Mouse (Mus musculus): ENCODE measurements around the gene Slc39a1.
A peak's percentile ranks its signal among the peaks of the same experiment; 100 is the strongest.
"Not testable (repeated sequence)": the region's sequence is repeated elsewhere in the genome, so short reads cannot be mapped to it uniquely, and the experiment has no call there.

Gene Slc39a1

GRCm38 (mm10) chr3:90241669-90242358, 6.2 kb upstream of the Slc39a1 start:
- no peak for DNase-seq (ENCODE audit: low read depth, low spot score)

- no peak for DNase-seq (ENCODE audit: low read depth, low spot score)
Observed at GRCm38 (mm10) chr3:90242984-90243775, 4.8 kb upstream of the Slc39a1 start, which contains the start of gene Creb3l4. TSS of gene Creb3l4 (minus strand) at chr3:90243512.

- no peak for DNase-seq (ENCODE audit: low read depth, low spot score)
Observed at GRCm38 (mm10) chr3:90245406-90245805, 2.6 kb upstream of the Slc39a1 start.

- no peak for DNase-seq (ENCODE audit: low read depth, low spot score)
Observed at GRCm38 (mm10) chr3:90247630-90247959, 377 bp upstream of the Slc39a1 start.

DNA sequence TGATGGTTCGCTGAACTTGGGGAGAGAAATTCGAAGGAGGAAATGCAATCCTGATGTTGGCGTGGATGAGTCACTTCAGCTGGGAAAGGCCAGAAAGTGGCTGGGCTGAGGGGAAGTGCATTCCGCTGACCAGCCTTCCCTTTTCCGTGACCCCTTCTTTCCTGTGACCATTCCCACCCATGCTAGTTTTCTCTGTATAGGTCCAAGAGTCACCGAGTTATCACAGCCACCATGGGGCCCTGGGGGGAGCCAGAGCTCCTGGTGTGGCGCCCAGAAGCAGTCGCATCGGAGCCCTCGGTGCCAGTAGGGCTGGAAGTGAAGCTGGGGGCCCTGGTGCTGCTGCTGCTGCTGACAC, 751 bp downstream of the Slc39a1 start:
- no peak for DNase-seq (ENCODE audit: low read depth, low spot score)

DNA sequence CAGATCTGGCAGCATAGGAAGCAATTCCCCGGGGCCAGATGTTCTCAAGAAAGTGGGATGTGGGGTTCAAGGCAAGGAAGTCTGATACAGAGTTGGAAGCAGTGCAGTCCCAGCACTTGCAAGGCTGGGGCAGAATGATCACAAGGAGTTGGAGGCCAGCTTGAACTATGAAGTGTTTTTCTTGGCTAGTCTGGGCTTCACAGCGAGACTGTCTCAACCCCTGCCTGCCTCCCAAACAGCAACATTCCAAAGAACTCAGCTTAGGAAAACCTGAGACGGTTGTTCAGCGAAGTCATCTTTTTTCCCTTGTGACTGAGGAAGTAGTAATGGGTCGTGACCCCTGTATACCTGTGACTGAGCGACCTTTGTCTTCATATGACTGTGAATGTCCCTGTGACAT, 2.8 kb downstream of the Slc39a1 start:
- DNase-seq (ENCODE audit: low read depth, low spot score) = no peak

DNA sequence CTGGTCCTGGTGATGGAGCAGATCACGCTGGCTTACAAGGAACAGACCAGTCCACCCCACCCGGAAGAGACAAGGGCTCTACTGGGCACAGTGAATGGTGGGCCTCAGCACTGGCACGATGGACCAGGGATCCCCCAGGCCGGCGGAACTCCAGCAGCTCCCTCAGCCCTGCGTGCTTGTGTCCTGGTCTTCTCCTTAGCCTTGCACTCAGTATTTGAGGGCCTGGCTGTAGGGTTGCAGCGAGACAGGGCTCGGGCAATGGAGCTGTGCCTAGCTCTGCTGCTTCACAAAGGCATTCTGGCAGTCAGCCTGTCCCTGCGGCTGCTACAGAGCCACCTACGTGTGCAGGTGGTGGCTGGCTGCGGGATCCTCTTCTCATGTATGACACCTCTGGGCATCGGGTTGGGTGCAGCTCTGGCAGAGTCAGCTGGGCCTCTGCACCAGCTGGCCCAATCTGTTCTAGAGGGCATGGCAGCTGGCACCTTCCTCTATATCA, 3.8 kb downstream of the Slc39a1 start:
- not testable (repeated sequence) for DNase-seq (ENCODE audit: low read depth, low spot score)

- not testable (repeated sequence) for DNase-seq (ENCODE audit: low read depth, low spot score)
Observed at GRCm38 (mm10) chr3:90252659-90253058, 4.7 kb downstream of the Slc39a1 start.

- DNase-seq (ENCODE audit: low read depth, low spot score) = not testable (repeated sequence)
Observed at GRCm38 (mm10) chr3:90253174-90253573, 5.2 kb downstream of the Slc39a1 start.

- peak; percentile 93 for DNase-seq (ENCODE audit: low read depth, low spot score)
Observed at GRCm38 (mm10) chr3:90253653-90254418, 5.9 kb downstream of the Slc39a1 start, which contains the start of gene Crtc2. TSS of gene Crtc2 (plus strand) at chr3:90254163.

DNA sequence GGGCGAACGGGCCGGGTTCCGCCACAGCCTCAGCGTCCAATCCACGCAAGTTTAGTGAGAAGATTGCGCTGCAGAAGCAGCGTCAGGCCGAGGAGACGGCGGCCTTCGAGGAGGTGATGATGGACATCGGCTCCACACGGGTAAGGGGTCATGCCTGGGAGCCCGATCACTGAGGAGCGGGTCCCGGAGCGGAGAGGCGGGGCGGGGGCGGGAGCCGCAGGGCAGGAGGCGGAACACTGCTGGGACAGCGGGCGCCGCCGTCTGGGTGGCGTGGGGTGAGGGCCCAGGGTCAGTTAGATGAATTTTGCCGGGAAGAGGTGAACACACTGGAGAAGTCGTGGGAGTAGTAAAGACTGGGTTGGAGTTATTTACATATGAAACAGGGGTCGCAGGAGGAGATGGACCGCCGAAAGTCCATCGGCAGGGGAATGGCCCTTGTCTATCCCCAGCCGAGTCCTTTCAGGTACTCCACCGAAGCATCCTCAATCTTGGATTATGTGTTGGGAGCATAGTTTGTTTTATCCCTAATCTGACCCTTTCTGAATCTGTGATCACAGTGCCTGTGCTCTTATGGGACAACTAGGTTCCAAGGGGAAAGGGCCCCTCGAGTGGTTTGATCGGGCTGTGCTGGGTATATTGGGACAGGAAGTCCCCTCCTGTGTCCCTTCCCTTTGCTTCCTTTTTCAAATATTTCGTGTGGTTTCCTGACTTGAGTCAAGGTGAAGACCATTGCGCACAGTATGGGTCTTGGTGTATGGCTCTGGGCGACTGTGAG, 6.6 kb downstream of the Slc39a1 start:
- no peak for DNase-seq (ENCODE audit: low read depth, low spot score)

GRCm38 (mm10) chr3:90255194-90255565, 7.2 kb downstream of the Slc39a1 start:
- no peak for DNase-seq (ENCODE audit: low read depth, low spot score)

DNA sequence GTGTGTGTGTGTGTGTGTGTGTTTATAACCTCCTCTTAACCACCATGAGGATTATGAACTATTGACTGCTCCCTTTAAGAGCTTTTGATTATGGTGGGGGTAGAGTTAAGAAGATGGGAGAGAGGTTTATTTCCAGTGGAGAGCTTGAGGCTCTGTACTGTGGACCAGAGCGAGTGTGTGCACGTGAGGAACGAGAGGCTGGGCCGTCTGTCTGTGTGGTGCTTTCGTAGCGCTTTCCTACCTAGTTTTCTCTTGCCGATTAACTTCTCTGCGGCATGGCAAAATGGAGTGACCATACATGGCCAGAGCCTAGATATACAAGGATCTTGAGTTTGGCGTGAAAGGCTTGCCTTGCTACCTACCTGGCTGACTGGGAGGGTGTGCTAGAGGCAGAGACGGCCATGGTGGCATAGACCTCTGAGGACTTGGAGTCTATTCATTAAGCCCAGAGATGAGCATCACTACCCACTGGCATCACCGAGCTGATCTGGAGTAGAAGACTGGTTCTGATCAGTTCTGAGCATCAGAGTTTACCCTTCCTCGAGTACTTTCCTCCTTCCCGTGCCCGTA, 7.9 kb downstream of the Slc39a1 start:
- DNase-seq (ENCODE audit: low read depth, low spot score) = no peak

DNA sequence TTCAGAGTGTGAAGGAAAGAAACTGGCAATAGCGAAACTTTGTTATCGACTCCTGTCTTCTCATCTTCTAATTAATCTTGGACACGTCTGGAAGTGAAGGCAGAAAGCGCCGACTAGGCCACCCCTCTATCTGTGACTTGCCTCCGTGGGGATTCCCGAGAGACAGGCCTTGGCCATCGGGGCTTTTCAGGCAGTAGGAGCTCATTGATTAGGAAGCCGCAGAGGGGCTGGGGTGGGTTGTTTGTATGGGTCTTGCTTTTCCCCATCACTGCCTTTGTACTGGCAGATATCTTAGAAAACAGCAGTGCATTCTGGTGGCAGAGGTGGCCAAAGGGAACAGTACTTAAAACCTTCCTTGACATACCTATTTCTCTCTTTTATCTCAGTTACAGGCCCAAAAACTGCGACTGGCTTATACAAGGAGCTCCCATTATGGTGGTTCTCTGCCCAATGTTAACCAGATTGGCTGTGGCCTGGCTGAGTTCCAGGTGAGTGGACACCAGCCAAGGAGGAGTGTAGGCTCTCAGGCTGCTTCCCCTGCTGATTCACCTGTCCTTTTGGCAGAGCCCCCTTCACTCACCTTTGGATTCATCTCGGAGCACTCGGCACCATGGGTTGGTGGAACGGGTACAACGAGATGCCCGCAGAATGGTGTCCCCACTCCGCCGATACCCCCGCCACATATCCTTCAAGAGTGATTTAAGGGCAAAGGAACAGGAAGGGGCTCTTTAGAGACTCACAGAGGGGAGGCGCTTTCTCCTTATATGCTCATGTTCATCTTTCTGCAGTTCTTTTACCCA, 9.0 kb downstream of the Slc39a1 start:
- DNase-seq (ENCODE audit: low read depth, low spot score) = no peak

GRCm38 (mm10) chr3:90258521-90258920, 10.5 kb downstream of the Slc39a1 start:
- no peak for DNase-seq (ENCODE audit: low read depth, low spot score)

DNA sequence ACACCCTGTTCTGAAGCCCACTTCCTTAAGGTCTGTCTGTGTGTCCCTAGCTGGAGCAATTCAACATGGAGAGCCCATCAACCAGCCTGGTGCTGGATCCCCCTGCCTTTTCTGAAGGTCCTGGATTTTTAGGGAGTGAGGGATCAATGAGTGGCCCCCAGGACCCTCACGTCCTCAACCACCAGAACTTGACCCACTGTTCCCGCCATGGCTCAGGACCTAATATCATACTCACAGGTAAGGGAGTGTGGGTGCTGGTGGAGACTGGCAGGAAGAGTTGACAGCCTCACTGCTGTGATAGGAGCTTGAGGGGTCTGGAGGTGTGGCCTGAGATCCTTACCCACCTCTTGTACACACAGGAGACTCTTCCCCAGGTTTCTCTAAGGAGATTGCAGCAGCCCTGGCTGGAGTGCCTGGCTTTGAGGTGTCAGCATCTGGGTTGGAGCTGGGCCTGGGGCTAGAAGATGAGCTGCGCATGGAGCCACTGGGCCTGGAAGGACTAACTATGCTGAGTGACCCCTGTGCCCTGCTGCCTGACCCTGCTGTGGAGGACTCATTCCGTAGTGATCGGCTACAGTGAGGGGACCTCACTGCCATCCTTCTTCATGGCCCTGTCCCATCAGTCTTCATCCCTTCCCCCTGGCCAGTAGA, 15.3 kb downstream of the Slc39a1 start:
- no peak for DNase-seq (ENCODE audit: low read depth, low spot score)

DNA sequence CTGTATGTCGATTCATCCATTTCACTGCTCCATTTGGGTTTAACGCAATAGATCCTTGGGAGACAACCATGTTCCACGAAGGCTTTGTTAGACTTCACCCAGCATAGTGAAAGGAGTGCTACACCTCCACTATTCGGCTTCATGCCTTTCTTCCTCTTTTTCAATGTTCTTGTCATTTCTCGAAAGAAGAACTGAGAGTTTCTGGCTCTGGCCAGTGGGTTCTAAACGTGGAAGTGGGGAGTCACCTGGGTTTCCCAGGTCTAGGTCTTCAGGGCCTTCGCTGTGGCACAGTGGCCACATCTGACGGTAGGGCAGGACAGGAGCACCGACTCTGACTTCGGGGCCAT, 16.7 kb downstream of the Slc39a1 start:
- no peak for DNase-seq (ENCODE audit: low read depth, low spot score)

DNA sequence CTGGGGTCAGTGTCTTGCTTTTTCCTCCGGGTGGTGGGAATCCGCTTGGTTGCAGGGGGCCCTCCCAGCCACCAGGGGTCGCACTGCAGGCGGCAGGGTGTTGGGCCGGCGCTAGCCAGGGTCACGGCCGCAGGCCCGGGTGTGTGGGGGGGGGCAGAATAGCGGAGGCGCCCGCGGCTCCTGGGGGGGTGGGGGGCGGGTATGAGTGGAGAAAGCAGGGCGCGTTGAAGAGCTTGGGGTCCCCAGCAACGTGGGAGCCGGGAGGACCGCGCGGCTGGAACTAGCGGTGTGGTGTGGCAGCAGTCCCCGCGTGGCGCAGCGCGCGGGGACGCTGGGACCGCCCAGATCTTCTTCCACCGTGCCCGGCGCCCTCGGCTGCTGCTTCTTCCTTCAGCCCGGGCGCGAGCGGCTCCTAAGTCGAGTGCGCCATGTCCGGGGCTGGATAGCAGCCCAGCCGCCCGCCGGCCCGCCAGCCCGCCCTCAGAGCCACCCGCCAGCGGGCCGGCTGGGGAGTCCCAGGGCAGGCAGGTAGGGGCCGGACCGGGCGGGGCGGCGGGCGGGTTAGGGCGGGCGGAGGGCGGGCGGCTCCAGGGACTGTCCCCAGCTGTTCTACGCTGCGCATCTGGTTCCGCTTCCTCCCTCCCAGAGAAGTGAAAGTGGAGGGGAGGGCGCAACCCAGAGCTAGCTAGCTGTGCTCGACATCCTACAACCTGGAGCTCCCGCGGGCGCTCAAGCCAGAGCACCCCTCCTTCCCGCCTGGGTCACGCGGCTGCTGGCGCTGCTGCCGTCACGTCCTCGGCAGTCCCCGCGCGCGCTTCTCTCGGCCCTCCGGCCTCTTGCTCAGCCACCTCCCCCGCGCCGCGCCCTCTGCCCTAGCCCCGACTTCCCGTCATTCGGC, 17.3 kb downstream of the Slc39a1 start, which contains the start of gene Dennd4b:
Gene Dennd4b (plus strand): TSS at position 152 of the 898 bp plus-strand sequence.
- no peak for DNase-seq (ENCODE audit: low read depth, low spot score)
